Mouse (Mus musculus) kidney, embryonic 14.5 days (tissue): ENCODE measurements around the gene Gm5142. TPM values are rescaled to one million over a fixed set of nuclear protein-coding genes. Genes with fewer than 3 reads are reported as not detected.

Experiments
- ATAC-seq: fragments of 200-750 bp; cut with Nextera tagmentation; 2 replicates; pipeline ENCODE4 v1.8.0; 2017; ENCODE audit warnings: moderate number of reproducible peaks, mild to moderate bottlenecking, moderate TSS enrichment, moderate library complexity; ENCODE audit not compliant: low FRiP score, low TSS enrichment
- H3K27ac ChIP-seq: fragments of 300-500 bp; sonication (generic); 2 replicates; pipeline ENCODE4 v1.5.1; 2014; ENCODE audit warnings: low read depth, mild to moderate bottlenecking, low read length, moderate library complexity, mixed read lengths
- H3K27me3 ChIP-seq: fragments of 300-500 bp; sonication (generic); 2 replicates; pipeline ENCODE4 v1.6.1; 2014; ENCODE audit warnings: mild to moderate bottlenecking, low read length; ENCODE audit not compliant: control insufficient read depth, insufficient read depth
- H3K36me3 ChIP-seq: fragments of 300-500 bp; sonication (generic); 2 replicates; pipeline ENCODE4 v1.6.1; 2014; ENCODE audit warnings: low read length, mixed read lengths; ENCODE audit not compliant: control insufficient read depth, insufficient read depth
- H3K4me1 ChIP-seq: fragments of 300-500 bp; sonication (generic); 2 replicates; pipeline ENCODE4 v1.6.1; 2014; ENCODE audit warnings: low read length, mixed read lengths; ENCODE audit not compliant: control insufficient read depth, insufficient read depth
- H3K4me2 ChIP-seq: fragments of 300-500 bp; sonication (generic); replicated peaks from 2 replicates; pipeline ENCODE4 v1.6.1; 2014; ENCODE audit warnings: low read depth, mild to moderate bottlenecking, low read length
- H3K4me3 ChIP-seq: fragments of 300-500 bp; sonication (generic); 2 replicates; pipeline ENCODE4 v1.5.1; 2014; ENCODE audit warnings: mild to moderate bottlenecking, low read length
- H3K9ac ChIP-seq: fragments of 300-500 bp; sonication (generic); 2 replicates; pipeline ENCODE4 v1.6.1; 2014; ENCODE audit warnings: low read depth, mild to moderate bottlenecking, low read length, moderate library complexity
- H3K9me3 ChIP-seq: fragments of 300-500 bp; sonication (generic); 2 replicates; pipeline ENCODE4 v1.6.1; 2016; ENCODE audit warnings: low read length; ENCODE audit not compliant: control insufficient read depth
- WGBS: fragments of 180-500 bp; shearing (Covaris S2); extraction: QIAGEN DNeasy Blood & Tissue Kit; methylation state at CpG from one replicate; pipeline ENCODE4 v1.1.7; 2014; 5-methylcytosine and 5-hydroxymethylcytosine counted together
- polyA plus RNA-seq: library from polyadenylated mRNA; unstranded; fragments of >200 nt; fragmentation: Nextera tagmentation; extraction: Ambion mirVana; gene quantifications from 2 replicates; pipeline ENCODE4 v1.2.1, GENCODE M21; 2014

Gene Gm5142
- polyA plus RNA-seq: not detected in 2 replicates

- Histone ChIP-seq H3K27ac (no peak within 1 kb of the TSS), H3K9me3 (no peaks in the 10 kb centered on the region), H3K4me2 (no peak within 1 kb of the TSS), H3K4me1 (no peaks in the 10 kb centered on the region), H3K36me3 (no peaks in the 10 kb centered on the region), H3K9ac (no peak within 1 kb of the TSS), H3K27me3 (no peaks in the 10 kb centered on the region), H3K4me3 (no peak within 1 kb of the TSS)
- 89% methylated on average over 3 of the region's 3 CpGs for WGBS
- no peak for ATAC-seq
Observed at GRCm38 (mm10) chr14:59178649-59179048, at the start of gene Gm5142. Gm5142 (minus strand) TSS chr14:59178749.

DNA sequence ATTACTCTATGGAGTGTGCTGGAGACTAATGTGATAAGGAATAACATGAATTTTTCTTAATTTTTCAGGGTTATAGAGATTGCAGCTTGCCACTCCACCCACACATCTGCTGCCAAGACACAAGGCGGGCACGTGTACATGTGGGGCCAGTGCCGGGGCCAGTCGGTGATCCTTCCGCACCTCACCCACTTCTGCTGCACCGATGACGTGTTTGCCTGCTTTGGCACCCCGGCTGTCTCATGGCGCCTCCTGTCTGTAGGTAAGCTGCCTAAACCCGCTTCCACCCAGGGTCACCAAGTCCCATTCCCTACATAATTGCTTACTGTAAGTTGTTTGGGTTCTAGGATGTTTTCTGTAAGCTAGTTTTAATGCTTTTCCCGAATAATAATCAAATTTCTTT lies 47.7 kb upstream of the Gm5142 start:
- Histone ChIP-seq H3K27me3 (no peaks in the 10 kb centered on the region), H3K36me3 (peaks cover 90% of the 10 kb centered on the region), H3K9ac (no peak overlapping the region), H3K27ac (no peak overlapping the region), H3K4me2 (no peak overlapping the region), H3K9me3 (no peaks in the 10 kb centered on the region), H3K4me3 (no peak overlapping the region), H3K4me1 (no peaks in the 10 kb centered on the region)
- ATAC-seq: no peak
- 95% methylated on average over 11 of the region's 11 CpGs for WGBS

DNA sequence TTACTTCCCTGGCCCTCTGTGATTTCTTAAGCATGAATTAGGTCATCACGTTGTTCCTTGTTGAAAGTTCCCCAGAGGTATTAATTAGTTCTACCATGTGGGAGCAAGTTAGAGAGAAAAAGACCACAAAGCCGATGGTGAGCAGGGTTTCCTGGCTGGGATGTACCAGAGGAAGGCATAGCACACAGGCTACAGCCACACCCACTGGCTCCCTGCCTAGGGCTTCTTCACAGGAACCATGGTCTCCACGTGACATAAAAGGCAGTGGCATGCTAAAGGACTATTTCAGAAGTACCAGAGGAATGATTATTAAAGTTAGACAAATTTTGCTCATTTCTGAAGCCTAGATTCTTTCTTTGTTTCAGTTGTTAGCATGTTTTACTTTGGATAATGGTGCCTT lies 40.7 kb upstream of the Gm5142 start:
- Histone ChIP-seq H3K4me1 (no peaks in the 10 kb centered on the region), H3K27me3 (no peaks in the 10 kb centered on the region), H3K9me3 (no peaks in the 10 kb centered on the region), H3K4me2 (no peak overlapping the region), H3K4me3 (no peak overlapping the region), H3K36me3 (peaks cover 74% of the 10 kb centered on the region), H3K27ac (no peak overlapping the region), H3K9ac (no peak overlapping the region)
- ATAC-seq: no peak
- 94% methylated on average over 3 of the region's 3 CpGs for WGBS

DNA sequence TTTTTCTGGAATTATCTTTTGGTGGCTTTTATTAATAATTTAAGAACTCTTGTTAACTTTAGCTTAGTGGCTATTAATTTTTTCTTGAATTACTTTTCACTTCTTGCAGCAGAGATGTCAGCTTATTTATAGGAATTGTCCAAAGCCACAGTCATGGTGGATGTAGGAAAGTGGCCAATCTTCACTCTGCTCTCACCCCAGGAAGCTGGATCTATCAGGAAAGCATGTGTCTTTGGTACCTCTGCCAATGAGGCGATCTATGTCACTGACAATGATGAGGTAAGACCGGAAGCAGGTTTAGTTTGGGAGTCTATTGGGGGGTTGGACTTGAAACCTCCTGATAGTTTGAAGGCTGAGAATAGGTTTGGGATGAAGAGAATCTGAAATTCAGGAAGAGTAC lies 31.3 kb upstream of the Gm5142 start:
- no peak overlapping the region for H3K9ac ChIP-seq
- H3K4me1 ChIP-seq: peaks cover 16% of the 10 kb centered on the region; the same call in 1 of the 2 replicates
- H3K27ac ChIP-seq: no peak overlapping the region
- ATAC-seq: no peak
- 97% methylated on average over 2 of the region's 2 CpGs for WGBS
- no peak overlapping the region for H3K4me3 ChIP-seq
- no peaks in the 10 kb centered on the region for H3K9me3 ChIP-seq
- H3K4me2 ChIP-seq: no peak overlapping the region
- H3K27me3 ChIP-seq: no peaks in the 10 kb centered on the region
- peaks cover 17% of the 10 kb centered on the region for H3K36me3 ChIP-seq

- Histone ChIP-seq H3K9me3 (no peaks in the 10 kb centered on the region), H3K4me3 (no peak overlapping the region), H3K27me3 (no peaks in the 10 kb centered on the region), H3K27ac (no peak overlapping the region), H3K36me3 (peaks cover 11% of the 10 kb centered on the region; the same call in 1 of the 2 replicates), H3K4me2 (no peak overlapping the region), H3K4me1 (peaks cover 23% of the 10 kb centered on the region), H3K9ac (no peak overlapping the region)
- 74% methylated on average over 7 of the region's 7 CpGs for WGBS
- no peak for ATAC-seq
Observed at GRCm38 (mm10) chr14:59209003-59209402, 30.5 kb upstream of the Gm5142 start.

GRCm38 (mm10) chr14:59205976-59206583 lies 27.5 kb upstream of the Gm5142 start:
- Histone ChIP-seq H3K4me3 (no peak overlapping the region), H3K4me2 (no peak overlapping the region), H3K4me1 (peaks cover 33% of the 10 kb centered on the region), H3K27me3 (no peaks in the 10 kb centered on the region), H3K9ac (no peak overlapping the region), H3K27ac (no peak overlapping the region), H3K9me3 (no peaks in the 10 kb centered on the region), H3K36me3 (peaks cover 5% of the 10 kb centered on the region; the same call in 1 of the 2 replicates)
- ATAC-seq: no peak
- 71% methylated on average over 10 of the region's 10 CpGs for WGBS

- Histone ChIP-seq H3K9ac (no peak overlapping the region), H3K4me2 (no peak overlapping the region), H3K36me3 (peaks cover 5% of the 10 kb centered on the region; the same call in 1 of the 2 replicates), H3K4me1 (peaks cover 33% of the 10 kb centered on the region), H3K27ac (no peak overlapping the region), H3K4me3 (no peak overlapping the region), H3K27me3 (no peaks in the 10 kb centered on the region), H3K9me3 (no peaks in the 10 kb centered on the region)
- WGBS: 36% methylated on average over 7 of the region's 7 CpGs
- ATAC-seq: no peak
Observed at GRCm38 (mm10) chr14:59205461-59205860, 26.9 kb upstream of the Gm5142 start.

GRCm38 (mm10) chr14:59201604-59202215 lies 23.2 kb upstream of the Gm5142 start:
- peaks cover under 1% of the 10 kb centered on the region; the same call in 1 of the 2 replicates for H3K9me3 ChIP-seq
- peak overlapping the region; percentile 88 for H3K4me3 ChIP-seq
- no peaks in the 10 kb centered on the region for H3K36me3 ChIP-seq
- peak overlapping the region; percentile 75 for H3K4me2 ChIP-seq
- peaks cover 27% of the 10 kb centered on the region for H3K4me1 ChIP-seq
- H3K27me3 ChIP-seq: no peaks in the 10 kb centered on the region
- H3K9ac ChIP-seq: peak overlapping the region; percentile 98
- WGBS: under 1% methylated on average over 21 of the region's 21 CpGs
- ATAC-seq: no peak
- peak overlapping the region; percentile 98 for H3K27ac ChIP-seq
